In the genomic region with DNA sequence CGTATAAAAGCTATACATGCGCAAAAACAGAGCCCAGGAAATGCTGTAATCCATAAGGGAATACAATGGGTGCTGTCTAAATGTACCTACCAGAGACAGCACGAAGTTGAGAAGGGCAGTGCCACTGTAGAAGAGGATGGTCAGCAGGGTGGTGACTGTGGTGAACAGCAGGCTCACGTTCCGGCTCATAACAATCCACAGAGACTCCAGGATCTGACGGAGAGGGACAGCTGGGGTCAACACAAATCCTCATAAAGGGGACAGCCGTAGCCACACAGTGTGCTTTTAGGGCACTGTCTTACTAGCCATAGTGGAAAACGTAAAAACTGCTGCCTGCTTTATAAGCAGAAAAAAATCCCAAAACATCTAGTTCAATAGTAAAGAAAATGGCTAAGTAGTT, we compare ENCODE assay signal across 22 mouse cellular contexts. TPM values are rescaled to one million over a fixed set of nuclear protein-coding genes. Genes with fewer than 3 reads are reported as not detected.
DNase-seq lines count a peak whose midpoint lies in the region; ATAC-seq and TF ChIP-seq lines count a peak whose summit lies in the region.
"Had no signal": no experiment of that assay in that cellular context is flagged by ENCODE, and none has a peak within 500 bp of the region (broad histone marks: within the 10 kb centered on the region; RNA-seq: fewer than 3 reads in every experiment).

No protein-coding gene starts in this region.

- H3K4me2 ChIP-seq in myocyte (ENCODE audit: low read depth), result no peak overlapping the region
- H3K4me2 ChIP-seq in intestine, embryonic 15.5 days (replicated peaks), result no peak overlapping the region
- no peak overlapping the region for H3K4me2 ChIP-seq in intestine, embryonic 16.5 days (ENCODE audit: low read depth, low read length)
- H3K4me2 ChIP-seq: embryonic facial prominence, embryonic 13.5 days; embryonic facial prominence, embryonic 15.5 days; forebrain, embryonic 12.5 days had no signal

- H3ac ChIP-seq in myocyte (ENCODE audit: control insufficient read depth, insufficient read length), result no peak overlapping the region

- no peak for TF ChIP-seq POLR2A in myocyte (IDR thresholded peaks at IDR 0.05; ENCODE audit: insufficient read length, low read depth)

- in situ Hi-C loops in ES-E14 (cut with MboI; ENCODE audit: low sequenced_read_pairs in 2 of 2, unreplicated experiment in 2 of 2), result no loop called here

- no peaks in the 10 kb centered on the region for H3K79me2 ChIP-seq in myocyte (ENCODE audit: control insufficient read depth, insufficient read depth)

- peaks cover 82% of the 10 kb centered on the region for H3K4me1 ChIP-seq in E14TG2a.4 (replicated peaks; ENCODE audit: low read depth, low read length)
- H3K4me1 ChIP-seq in ES-E14 (ENCODE audit: control insufficient read depth in 2 of 2, insufficient read depth in 2 of 2, low read length in 2 of 2, poor library complexity in 1 of 2), result peaks cover 15% of the 10 kb centered on the region in 2 experiments
- no peaks in the 10 kb centered on the region for H3K4me1 ChIP-seq in intestine, embryonic 15.5 days (replicated peaks)
- no peaks in the 10 kb centered on the region for H3K4me1 ChIP-seq in intestine, embryonic 16.5 days (ENCODE audit: control insufficient read depth, insufficient read depth, low read length)
- H3K4me1 ChIP-seq: embryonic facial prominence, embryonic 13.5 days; embryonic facial prominence, embryonic 15.5 days; forebrain, embryonic 10.5 days; forebrain, embryonic 12.5 days had no signal

- H3K9me3 ChIP-seq in E14TG2a.4 (ENCODE audit: low read length) (no peaks in the 10 kb centered on the region), ES-E14 (ENCODE audit: control insufficient read depth, insufficient read depth, low read depth, low read length) (no peaks in the 10 kb centered on the region)
- no peaks in the 10 kb centered on the region for H3K9me3 ChIP-seq in intestine, embryonic 15.5 days
- H3K9me3 ChIP-seq in intestine, embryonic 16.5 days (ENCODE audit: control insufficient read depth, low read length), result no peaks in the 10 kb centered on the region; the same call in 1 of the 2 replicates
- H3K9me3 ChIP-seq: embryonic facial prominence, embryonic 13.5 days; embryonic facial prominence, embryonic 15.5 days; forebrain, embryonic 10.5 days; forebrain, embryonic 12.5 days had no signal

- H3K4me3 ChIP-seq in E14TG2a.4 (replicated peaks; ENCODE audit: low read length) (0 out of 2 replicates have a peak overlapping the region, but pooled peaks have one; percentile 11), ES-E14 (ENCODE audit: insufficient read depth in 1 of 2, low read depth in 1 of 2, low read length in 2 of 2, poor library complexity in 1 of 2, severe bottlenecking in 1 of 2) (no peak overlapping the region), myocyte (no peak overlapping the region)
- no peak overlapping the region for H3K4me3 ChIP-seq in intestine, embryonic 15.5 days (replicated peaks)
- no peak overlapping the region for H3K4me3 ChIP-seq in intestine, embryonic 16.5 days (ENCODE audit: low read length)
- H3K4me3 ChIP-seq: embryonic facial prominence, embryonic 13.5 days; embryonic facial prominence, embryonic 15.5 days; erythroblast, embryonic 14.5 days; forebrain, embryonic 10.5 days; forebrain, embryonic 12.5 days had no signal

- 93% methylated on average over 8 of the region's 8 CpGs for WGBS in intestine, embryonic 15.5 days
- 89% methylated on average over 8 of the region's 8 CpGs for WGBS in intestine, embryonic 16.5 days

- no peak for ATAC-seq in intestine, embryonic 15.5 days
- no peak for ATAC-seq in intestine, embryonic 16.5 days
- ATAC-seq: forebrain, embryonic 14.5 days; forebrain, embryonic 16.5 days had no signal

- peak overlapping the region; percentile 57; the same call in 1 of the 2 replicates for H3K27ac ChIP-seq in ES-E14 (ENCODE audit: insufficient read depth, low read depth, low read length, poor library complexity, severe bottlenecking)
- H3K27ac ChIP-seq in intestine, embryonic 15.5 days, result no peak overlapping the region
- no peak overlapping the region for H3K27ac ChIP-seq in intestine, embryonic 16.5 days (ENCODE audit: low read length)
- H3K27ac ChIP-seq: embryonic facial prominence, embryonic 13.5 days; embryonic facial prominence, embryonic 15.5 days; forebrain, embryonic 10.5 days; forebrain, embryonic 12.5 days had no signal

- no peak overlapping the region for H3K9ac ChIP-seq in ES-E14 (ENCODE audit: insufficient read depth, low read depth, low read length, poor library complexity, severe bottlenecking)
- no peak overlapping the region for H3K9ac ChIP-seq in intestine, embryonic 15.5 days
- H3K9ac ChIP-seq in intestine, embryonic 16.5 days (ENCODE audit: low read depth, low read length), result no peak overlapping the region
- H3K9ac ChIP-seq: embryonic facial prominence, embryonic 13.5 days; embryonic facial prominence, embryonic 15.5 days; forebrain, embryonic 12.5 days had no signal

- H3K36me3 ChIP-seq in E14TG2a.4 (ENCODE audit: insufficient read depth, low read length), result peaks cover 89% of the 10 kb centered on the region
- H3K36me3 ChIP-seq in ES-E14 (ENCODE audit: control insufficient read depth, insufficient read depth, low read length, poor library complexity, severe bottlenecking), result peaks cover 43% of the 10 kb centered on the region
- peaks cover 21% of the 10 kb centered on the region for H3K36me3 ChIP-seq in myocyte (ENCODE audit: control insufficient read depth, insufficient read depth)
- H3K36me3 ChIP-seq in intestine, embryonic 15.5 days, result peaks cover 28% of the 10 kb centered on the region
- H3K36me3 ChIP-seq in intestine, embryonic 16.5 days (ENCODE audit: control insufficient read depth, insufficient read depth, low read length), result peaks cover 22% of the 10 kb centered on the region

- DNase-seq in ES-E14 (ENCODE audit: low read depth, low spot score), result no peak
- DNase-seq: adrenal gland, adult 2 months; adrenal gland, postnatal 10 days; adrenal gland, postnatal 25 days; cerebellum, adult 11 months; cerebellum, adult 18-20 months; cerebellum, adult 8-10 months; cerebellum, adult 9-11 months; cerebellum, postnatal 14 days; cerebellum, postnatal 36 days; embryo, embryonic 11 days had no signal

- TF ChIP-seq CTCF in E14TG2a.4 (conservative IDR thresholded peaks at IDR 0.05; ENCODE audit: low read length), result no peak

- H3K27me3 ChIP-seq in E14TG2a.4 (ENCODE audit: insufficient read depth, low read length) (no peaks in the 10 kb centered on the region), myocyte (ENCODE audit: control insufficient read depth, insufficient read depth, insufficient read length) (no peaks in the 10 kb centered on the region)
- no peaks in the 10 kb centered on the region for H3K27me3 ChIP-seq in intestine, embryonic 15.5 days (replicated peaks)
- H3K27me3 ChIP-seq in intestine, embryonic 16.5 days (replicated peaks; ENCODE audit: control insufficient read depth, insufficient read depth, low read length), result no peaks in the 10 kb centered on the region
- H3K27me3 ChIP-seq: embryonic facial prominence, embryonic 13.5 days; embryonic facial prominence, embryonic 15.5 days; forebrain, embryonic 12.5 days had no signal

TF ChIP-seq in ES-E14, 5 proteins besides CTCF, POLR2A, EP300 and RAD21:
- TF ChIP-seq ZNF384 (IDR thresholded peaks at IDR 0.05; ENCODE audit: low read depth, low read length) (no peak), CHD2 (IDR thresholded peaks at IDR 0.05; ENCODE audit: low read depth, low read length) (no peak), ZC3H11A (IDR thresholded peaks at IDR 0.05; ENCODE audit: borderline replicate concordance, low read depth, low read length) (no peak), MAFK (IDR thresholded peaks at IDR 0.05; ENCODE audit: insufficient read depth, low read depth, low read length) (no peak), HCFC1 (IDR thresholded peaks at IDR 0.05; ENCODE audit: borderline replicate concordance, insufficient read depth, low read length) (no peak)

TF ChIP-seq in myocyte, 11 proteins besides CTCF, POLR2A, EP300 and RAD21:
- TF ChIP-seq MYOG (IDR thresholded peaks at IDR 0.05; ENCODE audit: control insufficient read depth in 1 of 3, insufficient read depth in 1 of 3, insufficient read length in 2 of 3, low read depth in 2 of 3) (peak in 1 of 3 experiments; percentile 53), CEBPB (IDR thresholded peaks at IDR 0.05; ENCODE audit: insufficient read depth, poor library complexity, severe bottlenecking) (no peak), SRF (IDR thresholded peaks at IDR 0.05; ENCODE audit: control insufficient read depth, insufficient read length, low read depth) (no peak), MAX (IDR thresholded peaks at IDR 0.05; ENCODE audit: low read depth) (no peak), MYOD1 (IDR thresholded peaks at IDR 0.05; ENCODE audit: control insufficient read depth in 1 of 3, insufficient read length in 2 of 3, low read depth in 2 of 3) (peak in 2 of 3 experiments; percentile 88 to 89)

RNA-seq across cellular contexts. Expression of gene Ctnnal1, which starts 34.2 kb away (rescaled TPM):
- total RNA-seq in ES-E14 (2012; rRNA removed), result 62.0 and 74.2 TPM in 2 replicates
- polyA plus RNA-seq in myocyte (2012; fragmentation: generic; extraction: Trizol), result 4.3 TPM
- 20.6 and 25.6 TPM in 2 replicates for polyA plus RNA-seq in intestine, embryonic 15.5 days (2015; fragmentation: Nextera tagmentation; extraction: Ambion mirVana)
- polyA plus RNA-seq in intestine, embryonic 16.5 days (2015; fragmentation: Nextera tagmentation; extraction: Ambion mirVana), result 17.7 and 19.3 TPM in 2 replicates

RNA-seq across cellular contexts. Expression of gene Tmem245, which starts 48.0 kb away (rescaled TPM):
- 54.9 and 60.0 TPM in 2 replicates for total RNA-seq in ES-E14 (2012; rRNA removed)
- polyA plus RNA-seq in myocyte (2012; fragmentation: generic; extraction: Trizol), result 4.4 TPM
- 9.9 and 11.0 TPM in 2 replicates for polyA plus RNA-seq in intestine, embryonic 15.5 days (2015; fragmentation: Nextera tagmentation; extraction: Ambion mirVana)
- 6.3 and 6.7 TPM in 2 replicates for polyA plus RNA-seq in intestine, embryonic 16.5 days (2015; fragmentation: Nextera tagmentation; extraction: Ambion mirVana)
